Mouse (Mus musculus): ENCODE results near the gene Gimap4. TPM values are rescaled to one million over a fixed set of nuclear protein-coding genes. Genes with fewer than 3 reads are reported as not detected.

Gimap4 gene
- polyA plus RNA-seq, 1 experiment from 2014 or later: 1.1 TPM

GRCm38 (mm10) chr6:48650041-48650440, 34.3 kb upstream of the Gimap4 start:
- 93% methylated on average over 9 of the region's 9 CpGs for WGBS
- H3K4me3 ChIP-seq: no peak overlapping the region
- H3K27me3 ChIP-seq: no peaks in the 10 kb centered on the region
- no peak overlapping the region for H3K9ac ChIP-seq (replicated peaks)
- ATAC-seq (replicated peaks): no peak
- H3K36me3 ChIP-seq: no peaks in the 10 kb centered on the region
- H3K9me3 ChIP-seq: no peaks in the 10 kb centered on the region
- no peaks in the 10 kb centered on the region for H3K4me1 ChIP-seq
- H3K27ac ChIP-seq (replicated peaks): no peak overlapping the region
- H3K4me2 ChIP-seq (replicated peaks): no peak overlapping the region

- Histone ChIP-seq H3K9ac (replicated peaks) (no peak overlapping the region), H3K27ac (replicated peaks) (no peak overlapping the region), H3K27me3 (no peaks in the 10 kb centered on the region), H3K4me2 (replicated peaks) (no peak overlapping the region), H3K4me1 (no peaks in the 10 kb centered on the region), H3K9me3 (no peaks in the 10 kb centered on the region), H3K4me3 (no peak overlapping the region), H3K36me3 (no peaks in the 10 kb centered on the region)
- WGBS: 88% methylated on average over 5 of the region's 5 CpGs
- ATAC-seq (replicated peaks): no peak
These were observed 25.6 kb upstream of the Gimap4 start for GRCm38 (mm10) chr6:48658721-48659120.

GRCm38 (mm10) chr6:48664750-48665149, 19.6 kb upstream of the Gimap4 start:
- WGBS: 84% methylated on average over 4 of the region's 4 CpGs
- no peak overlapping the region for H3K27ac ChIP-seq (replicated peaks)
- no peak overlapping the region for H3K4me3 ChIP-seq
- no peaks in the 10 kb centered on the region for H3K4me1 ChIP-seq
- H3K36me3 ChIP-seq: no peaks in the 10 kb centered on the region
- H3K9me3 ChIP-seq: no peaks in the 10 kb centered on the region
- ATAC-seq (replicated peaks): no peak
- H3K4me2 ChIP-seq (replicated peaks): no peak overlapping the region
- no peaks in the 10 kb centered on the region for H3K27me3 ChIP-seq
- no peak overlapping the region for H3K9ac ChIP-seq (replicated peaks)

- H3K27me3 ChIP-seq: no peaks in the 10 kb centered on the region
- no peak overlapping the region for H3K9ac ChIP-seq (replicated peaks)
- H3K9me3 ChIP-seq: no peaks in the 10 kb centered on the region
- H3K27ac ChIP-seq (replicated peaks): no peak overlapping the region
- H3K4me3 ChIP-seq: no peak overlapping the region
- WGBS: 92% methylated on average over 9 of the region's 9 CpGs
- H3K36me3 ChIP-seq: no peaks in the 10 kb centered on the region
- ATAC-seq (replicated peaks): no peak
- H3K4me1 ChIP-seq: no peaks in the 10 kb centered on the region
- no peak overlapping the region for H3K4me2 ChIP-seq (replicated peaks)
These were observed 18.9 kb upstream of the Gimap4 start for GRCm38 (mm10) chr6:48665471-48665870.

- 82% methylated on average over 7 of the region's 7 CpGs for WGBS
- H3K9ac ChIP-seq (replicated peaks): no peak overlapping the region
These were observed 18.2 kb upstream of the Gimap4 start for GRCm38 (mm10) chr6:48666159-48666586.

GRCm38 (mm10) chr6:48668022-48668421, 16.3 kb upstream of the Gimap4 start:
- H3K36me3 ChIP-seq: no peaks in the 10 kb centered on the region
- no peaks in the 10 kb centered on the region for H3K27me3 ChIP-seq
- H3K4me2 ChIP-seq (replicated peaks): no peak overlapping the region
- no peak overlapping the region for H3K4me3 ChIP-seq
- no peaks in the 10 kb centered on the region for H3K4me1 ChIP-seq
- H3K9ac ChIP-seq (replicated peaks): no peak overlapping the region
- no peak overlapping the region for H3K27ac ChIP-seq (replicated peaks)
- H3K9me3 ChIP-seq: no peaks in the 10 kb centered on the region
- no peak for ATAC-seq (replicated peaks)

More at GRCm38 (mm10) chr6:48666159-48666586, 18.2 kb upstream of the Gimap4 start:
- no peak overlapping the region for H3K27ac ChIP-seq (replicated peaks)
- H3K9me3 ChIP-seq: no peaks in the 10 kb centered on the region
- H3K4me1 ChIP-seq: no peaks in the 10 kb centered on the region
- H3K36me3 ChIP-seq: no peaks in the 10 kb centered on the region
- ATAC-seq (replicated peaks): no peak
- H3K27me3 ChIP-seq: no peaks in the 10 kb centered on the region
- no peak overlapping the region for H3K4me3 ChIP-seq
- no peak overlapping the region for H3K4me2 ChIP-seq (replicated peaks)

GRCm38 (mm10) chr6:48669446-48669969, 14.8 kb upstream of the Gimap4 start:
- WGBS: 69% methylated on average over 2 of the region's 2 CpGs
- no peak overlapping the region for H3K4me2 ChIP-seq (replicated peaks)
- no peaks in the 10 kb centered on the region for H3K36me3 ChIP-seq
- no peaks in the 10 kb centered on the region for H3K27me3 ChIP-seq
- H3K4me3 ChIP-seq: no peak overlapping the region
- no peak for ATAC-seq (replicated peaks)
- no peak overlapping the region for H3K27ac ChIP-seq (replicated peaks)
- H3K9me3 ChIP-seq: no peaks in the 10 kb centered on the region
- H3K4me1 ChIP-seq: no peaks in the 10 kb centered on the region
- no peak overlapping the region for H3K9ac ChIP-seq (replicated peaks)

- Histone ChIP-seq H3K27ac (replicated peaks) (no peak overlapping the region), H3K4me2 (replicated peaks) (no peak overlapping the region), H3K9me3 (no peaks in the 10 kb centered on the region), H3K36me3 (no peaks in the 10 kb centered on the region), H3K4me1 (no peaks in the 10 kb centered on the region), H3K27me3 (no peaks in the 10 kb centered on the region), H3K9ac (replicated peaks) (no peak overlapping the region), H3K4me3 (no peak overlapping the region)
- no peak for ATAC-seq (replicated peaks)
- 91% methylated on average over 9 of the region's 9 CpGs for WGBS
These were observed 9.9 kb upstream of the Gimap4 start for GRCm38 (mm10) chr6:48674291-48675058.

GRCm38 (mm10) chr6:48675400-48675930, 8.9 kb upstream of the Gimap4 start:
- Histone ChIP-seq H3K4me2 (replicated peaks) (peak overlapping the region; percentile 22), H3K4me3 (no peak overlapping the region), H3K27ac (replicated peaks) (no peak overlapping the region), H3K9me3 (no peaks in the 10 kb centered on the region), H3K27me3 (no peaks in the 10 kb centered on the region), H3K9ac (replicated peaks) (no peak overlapping the region), H3K36me3 (no peaks in the 10 kb centered on the region), H3K4me1 (no peaks in the 10 kb centered on the region)
- 44% methylated on average over 10 of the region's 10 CpGs for WGBS
- no peak for ATAC-seq (replicated peaks)

- H3K27ac ChIP-seq (replicated peaks): no peak within 1 kb of the TSS
- no peak for ATAC-seq (replicated peaks)
- no peaks in the 10 kb centered on the region for H3K36me3 ChIP-seq
- H3K4me1 ChIP-seq: no peaks in the 10 kb centered on the region
- H3K4me3 ChIP-seq: peak within 1 kb of the TSS; percentile 1; the same call in 1 of the 2 replicates
- H3K27me3 ChIP-seq: no peaks in the 10 kb centered on the region
- H3K4me2 ChIP-seq (replicated peaks): peak within 1 kb of the TSS; percentile 22
- H3K9me3 ChIP-seq: no peaks in the 10 kb centered on the region
- WGBS: 22% methylated on average over 11 of the region's 13 CpGs
- no peak within 1 kb of the TSS for H3K9ac ChIP-seq (replicated peaks)
These were observed 8.2 kb upstream of the Gimap4 start, which contains the start of gene Gimap9 for GRCm38 (mm10) chr6:48675931-48676859. TSS of gene Gimap9 (plus strand) at chr6:48676129.

GRCm38 (mm10) chr6:48676860-48677415, 7.4 kb upstream of the Gimap4 start:
- H3K4me3 ChIP-seq: no peak overlapping the region
- no peak overlapping the region for H3K27ac ChIP-seq (replicated peaks)
- no peak for ATAC-seq (replicated peaks)
- H3K9me3 ChIP-seq: no peaks in the 10 kb centered on the region
- 73% methylated on average over 5 of the region's 5 CpGs for WGBS
- no peaks in the 10 kb centered on the region for H3K27me3 ChIP-seq
- no peaks in the 10 kb centered on the region for H3K4me1 ChIP-seq
- no peak overlapping the region for H3K4me2 ChIP-seq (replicated peaks)
- H3K9ac ChIP-seq (replicated peaks): no peak overlapping the region
- H3K36me3 ChIP-seq: no peaks in the 10 kb centered on the region
